Mouse (Mus musculus) megakaryocyte, embryonic 14.5 days (primary cell): ENCODE results near the gene Myo5c. TPM values are rescaled to one million over a fixed set of nuclear protein-coding genes. Genes with fewer than 3 reads are reported as not detected.

ENCODE experiments used
- H3K27me3 ChIP-seq: replicated peaks from 2 replicates; pipeline ENCODE3; 2012; ENCODE audit warnings: inconsistent platforms
- H3K36me3 ChIP-seq: replicated peaks from 2 replicates; pipeline ENCODE3; 2012; ENCODE audit warnings: low read length, inconsistent platforms, mixed read lengths
- H3K4me1 ChIP-seq: 2 replicates; pipeline ENCODE4 v1.6.1; 2012; ENCODE audit warnings: inconsistent platforms
- H3K4me3 ChIP-seq: replicated peaks from 2 replicates; pipeline ENCODE3; 2012; ENCODE audit warnings: moderate library complexity, mild to moderate bottlenecking, inconsistent platforms
- H3K9me3 ChIP-seq: 2 replicates; pipeline ENCODE4 v1.6.1; 2012; ENCODE audit warnings: inconsistent platforms
- FLI1 ChIP-seq: IDR thresholded peaks from 2 replicates; pipeline ENCODE4 v1.6.1; 2012; ENCODE audit warnings: low read length, inconsistent platforms, mixed read lengths
- GATA1 ChIP-seq: IDR thresholded peaks from 3 replicates; pipeline ENCODE4 v1.6.1; 2012; ENCODE audit warnings: mixed read lengths, low read length, inconsistent platforms, borderline replicate concordance
- polyA plus RNA-seq: library from polyadenylated mRNA; stranded (reverse); fragments of >175 nt; gene quantifications from 2 replicates; pipeline ENCODE4 v1.2.3, GENCODE M21; 2012; ENCODE audit warnings: low replicate concordance; ENCODE audit not compliant: insufficient read depth

The Myo5c gene
- polyA plus RNA-seq, 1 experiment, result 0.27 TPM

DNA sequence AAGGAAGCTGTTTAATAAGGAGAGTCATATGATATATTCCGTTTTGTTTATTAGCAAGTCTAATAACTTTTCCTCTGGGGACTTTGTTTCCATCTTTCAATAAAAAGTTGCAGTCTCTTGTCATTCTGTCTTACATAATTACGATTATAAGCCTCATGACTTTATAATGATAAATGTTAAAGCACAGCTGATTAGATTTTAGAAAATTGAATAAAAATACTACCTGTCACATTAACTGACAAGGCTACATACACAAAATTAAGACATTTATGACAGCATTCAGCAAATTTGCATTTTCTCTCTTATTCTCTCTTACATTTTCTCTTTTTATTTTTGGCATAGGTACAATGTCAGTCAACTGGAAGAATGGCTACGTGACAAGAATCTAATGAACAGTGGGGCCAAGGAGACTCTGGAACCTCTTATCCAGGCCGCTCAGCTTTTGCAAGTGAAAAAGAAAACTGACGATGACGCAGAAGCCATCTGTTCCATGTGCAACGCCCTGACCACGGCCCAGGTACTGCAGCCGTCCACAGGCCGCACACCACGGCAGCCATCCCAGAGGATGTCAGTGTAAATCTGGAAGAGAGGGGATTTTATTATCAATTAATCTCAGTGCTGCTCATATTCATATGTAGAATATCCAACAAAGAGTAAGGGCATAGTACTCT lies 16.9 kb upstream of the Myo5c start:
- no peaks in the 10 kb centered on the region for H3K9me3 ChIP-seq
- H3K36me3 ChIP-seq, result peaks cover 75% of the 10 kb centered on the region
- no peaks in the 10 kb centered on the region for H3K27me3 ChIP-seq
- no peak overlapping the region for H3K4me3 ChIP-seq
- peaks cover 56% of the 10 kb centered on the region for H3K4me1 ChIP-seq
- TF ChIP-seq FLI1 (no peak), GATA1 (no peak)

DNA sequence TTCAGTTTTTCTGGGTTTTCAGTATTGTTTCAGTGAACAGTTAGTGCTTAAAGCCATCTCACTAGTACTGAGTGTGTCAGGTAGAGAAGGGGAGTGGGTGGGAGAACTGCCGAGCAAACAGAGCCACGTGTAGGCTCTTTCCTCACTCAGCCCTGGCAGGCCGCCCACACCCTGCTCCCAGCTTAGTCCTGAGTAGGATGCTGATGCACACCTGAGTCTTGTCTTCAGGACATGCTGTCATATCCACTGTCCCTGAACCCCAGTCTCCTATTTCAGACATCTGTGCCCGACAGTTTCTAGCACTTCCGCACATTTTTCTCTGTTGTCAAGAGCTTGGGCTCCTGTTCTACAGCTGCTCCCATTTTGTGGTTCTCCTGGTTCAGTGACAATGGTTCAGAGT lies 11.9 kb upstream of the Myo5c start:
- no peak overlapping the region for H3K4me3 ChIP-seq
- peaks cover 48% of the 10 kb centered on the region for H3K36me3 ChIP-seq
- no peaks in the 10 kb centered on the region for H3K9me3 ChIP-seq
- H3K27me3 ChIP-seq, result no peaks in the 10 kb centered on the region
- TF ChIP-seq FLI1 (no peak), GATA1 (no peak)
- peaks cover 77% of the 10 kb centered on the region for H3K4me1 ChIP-seq

DNA sequence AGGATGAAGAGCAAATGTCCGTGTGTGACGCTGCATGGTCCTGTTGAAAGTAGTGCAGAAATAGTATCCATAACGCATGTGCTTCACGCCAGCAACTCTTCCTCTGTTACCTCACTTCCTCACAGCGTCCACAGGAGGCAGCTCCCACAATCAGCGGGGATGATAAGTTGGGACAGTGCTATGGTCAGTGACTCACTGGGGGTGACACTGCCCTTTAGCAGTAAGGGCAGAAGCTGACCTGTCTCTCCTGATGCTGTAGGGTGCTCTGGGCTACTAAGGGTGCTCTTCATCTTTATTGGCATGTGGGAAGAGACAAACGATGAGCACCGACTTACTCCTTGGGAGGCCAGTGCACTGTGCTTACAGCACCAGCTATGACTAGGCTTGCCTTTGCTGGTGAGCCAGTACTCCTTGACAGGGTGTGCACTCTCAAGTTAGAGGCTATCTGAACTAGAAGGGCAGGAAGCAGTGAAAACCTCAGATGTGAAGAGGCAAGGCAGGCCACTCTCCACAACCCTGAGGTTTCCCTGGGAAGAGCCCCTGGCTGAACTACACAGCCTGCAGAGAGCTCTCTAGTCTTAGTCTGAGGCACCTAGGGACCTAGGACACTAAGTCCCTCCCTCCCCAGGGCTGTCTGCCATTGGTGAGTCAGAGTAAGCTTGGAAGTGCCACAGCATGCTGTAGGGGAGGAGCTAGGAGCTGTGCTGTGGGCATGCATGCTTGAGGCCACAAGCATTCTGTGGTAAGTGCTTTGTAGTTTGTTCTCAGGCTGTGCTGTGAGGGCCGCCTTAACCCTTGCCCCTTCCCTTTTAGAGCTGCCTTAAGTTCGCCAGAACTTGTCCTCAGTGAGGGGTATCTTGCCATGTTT lies 10.2 kb upstream of the Myo5c start:
- peak overlapping the region; percentile 88 for H3K4me3 ChIP-seq
- H3K27me3 ChIP-seq, result no peaks in the 10 kb centered on the region
- no peak for TF ChIP-seq FLI1
- no peak for TF ChIP-seq GATA1

GRCm38 (mm10) chr9:75232860-75233259 lies 1.0 kb downstream of the Myo5c start:
- Histone ChIP-seq H3K4me3 (no peak overlapping the region), H3K9me3 (no peaks in the 10 kb centered on the region), H3K4me1 (peaks cover 44% of the 10 kb centered on the region), H3K36me3 (no peaks in the 10 kb centered on the region), H3K27me3 (peaks cover 22% of the 10 kb centered on the region)
- TF ChIP-seq GATA1 (no peak), FLI1 (no peak)

More for the DNA sequence above, 10.2 kb upstream of the Myo5c start:
- Histone ChIP-seq H3K9me3 (no peaks in the 10 kb centered on the region), H3K4me1 (peaks cover 71% of the 10 kb centered on the region), H3K36me3 (peaks cover 38% of the 10 kb centered on the region)

DNA sequence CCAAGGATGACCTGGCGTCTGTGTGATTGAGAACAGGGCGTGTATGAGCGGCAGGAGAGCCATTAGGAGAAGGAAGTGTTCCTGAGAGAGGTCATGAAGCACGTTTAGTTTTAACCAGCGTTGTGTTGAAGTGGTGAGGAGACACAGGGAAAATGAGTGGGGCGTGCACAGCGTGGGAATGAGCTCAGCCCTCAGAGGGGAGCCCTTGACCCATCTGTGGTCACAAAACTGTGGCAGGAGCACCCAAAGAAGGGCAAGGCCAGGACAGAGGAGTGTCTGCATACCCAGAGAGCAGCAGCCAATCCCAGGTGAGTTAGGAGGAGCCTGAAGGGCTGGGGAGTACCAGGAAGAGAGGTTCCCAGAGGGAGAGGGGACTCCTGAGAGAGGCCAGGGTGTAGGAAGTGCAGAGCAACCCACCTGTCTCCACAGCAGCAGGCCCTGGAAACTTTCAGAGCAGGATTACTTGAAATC lies 2.5 kb downstream of the Myo5c start:
- TF ChIP-seq FLI1 (no peak), GATA1 (no peak)
- H3K4me3 ChIP-seq, result no peak overlapping the region
- H3K27me3 ChIP-seq, result peaks cover 22% of the 10 kb centered on the region
- peaks cover 50% of the 10 kb centered on the region for H3K4me1 ChIP-seq
- H3K36me3 ChIP-seq, result no peaks in the 10 kb centered on the region
- 0 out of 2 replicates have a peak, but pooled peaks cover 3% of the 10 kb centered on the region for H3K9me3 ChIP-seq

DNA sequence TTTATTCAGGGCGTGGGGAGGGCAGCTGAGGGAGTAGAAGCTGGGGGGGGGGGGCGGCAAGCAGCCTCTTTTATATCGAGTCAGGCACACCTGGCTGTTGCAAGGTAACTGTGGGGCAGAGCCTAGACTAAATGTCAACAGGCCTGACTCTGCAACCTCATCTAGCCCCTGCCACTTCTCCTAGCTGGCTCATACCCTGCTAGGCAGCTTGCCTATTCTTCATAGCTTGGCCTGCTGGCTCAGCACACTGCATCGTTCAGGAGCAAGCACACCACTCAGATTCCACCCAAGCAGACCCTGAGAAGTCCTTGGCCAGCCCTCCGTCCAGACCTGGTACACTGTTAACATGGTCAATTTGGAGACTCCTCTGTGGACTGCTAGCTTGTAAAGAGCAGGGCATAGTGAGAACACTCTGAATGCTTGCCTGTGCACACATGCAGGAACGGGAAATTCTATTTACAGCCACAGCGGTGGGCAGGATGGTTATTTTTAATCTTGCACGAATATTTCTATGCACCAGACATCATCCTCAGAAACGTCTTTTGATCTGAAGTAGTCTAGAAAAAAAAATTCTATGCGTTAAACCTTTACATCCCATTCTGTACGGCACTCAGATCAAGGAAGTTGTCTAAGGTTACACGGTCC lies 3.3 kb downstream of the Myo5c start:
- Histone ChIP-seq H3K27me3 (peaks cover 22% of the 10 kb centered on the region), H3K9me3 (peaks cover 11% of the 10 kb centered on the region), H3K4me1 (peaks cover 47% of the 10 kb centered on the region), H3K36me3 (no peaks in the 10 kb centered on the region), H3K4me3 (no peak overlapping the region)
- TF ChIP-seq FLI1 (no peak), GATA1 (no peak)

- H3K27me3 ChIP-seq, result peaks cover 22% of the 10 kb centered on the region
- no peaks in the 10 kb centered on the region for H3K36me3 ChIP-seq
- H3K4me3 ChIP-seq, result no peak overlapping the region
- H3K9me3 ChIP-seq, result peaks cover 13% of the 10 kb centered on the region
- TF ChIP-seq GATA1 (no peak), FLI1 (no peak)
- H3K4me1 ChIP-seq, result peaks cover 47% of the 10 kb centered on the region
Measured at GRCm38 (mm10) chr9:75235696-75236095, 3.9 kb downstream of the Myo5c start.

GRCm38 (mm10) chr9:75236416-75237308 lies 4.8 kb downstream of the Myo5c start:
- Histone ChIP-seq H3K4me1 (peaks cover 50% of the 10 kb centered on the region), H3K36me3 (no peaks in the 10 kb centered on the region), H3K4me3 (no peak overlapping the region), H3K27me3 (peaks cover 20% of the 10 kb centered on the region), H3K9me3 (peaks cover 13% of the 10 kb centered on the region)
- TF ChIP-seq FLI1 (no peak), GATA1 (no peak)

DNA sequence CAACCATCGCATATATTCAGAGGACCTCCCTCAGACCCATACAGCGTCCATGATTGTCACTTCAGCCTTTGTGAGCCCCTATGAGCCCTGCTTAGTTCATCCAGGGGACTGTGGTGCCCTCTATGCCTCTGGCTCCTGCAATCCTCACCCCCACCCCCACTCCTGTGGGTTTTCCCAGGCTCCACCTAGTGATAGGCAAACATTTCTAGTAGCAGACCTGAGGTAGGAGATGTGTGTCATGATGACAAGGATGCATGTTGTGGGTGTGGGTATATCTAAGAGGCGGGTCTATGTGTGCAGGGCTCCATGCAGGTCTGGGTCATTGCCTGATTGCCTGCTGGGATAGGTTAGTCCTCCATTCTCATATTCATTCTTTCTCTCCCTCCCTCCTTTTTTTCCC lies 6.4 kb downstream of the Myo5c start:
- H3K36me3 ChIP-seq, result no peaks in the 10 kb centered on the region
- peaks cover 56% of the 10 kb centered on the region for H3K4me1 ChIP-seq
- H3K9me3 ChIP-seq, result peaks cover 13% of the 10 kb centered on the region
- peaks cover 10% of the 10 kb centered on the region for H3K27me3 ChIP-seq
- no peak for TF ChIP-seq GATA1
- no peak for TF ChIP-seq FLI1
- no peak overlapping the region for H3K4me3 ChIP-seq
